Mouse (Mus musculus) lung, adult 2 months (tissue): ENCODE measurements at regions not wholly inside any gene's neighbourhood (a gene's known extent, or its start where the extent isn't known, plus 50 kb on each side); places are given as distances from the start of the nearest gene placed in this dataset.

Experiments used
- CTCF ChIP-seq: fragments of 200-500 bp; IDR thresholded peaks from 2 replicates; pipeline ENCODE4 v1.5.1; 2011; ENCODE audit warnings: mild to moderate bottlenecking, low read length, control low read depth; ENCODE audit not compliant: insufficient read depth
- POLR2A ChIP-seq: fragments of 200-500 bp; IDR thresholded peaks from 2 replicates; pipeline ENCODE4 v1.6.1; 2011; ENCODE audit warnings: low read depth, mild to moderate bottlenecking, control low read depth, low read length, borderline replicate concordance; ENCODE audit errors: extremely low read depth

- TF ChIP-seq CTCF (no peak), POLR2A (no peak)
These were observed 284.7 kb upstream of the Id2 start for GRCm38 (mm10) chr12:25381619-25382018.
